Mouse (Mus musculus): ENCODE measurements around the gene Olfml1. TPM values are rescaled to one million over a fixed set of nuclear protein-coding genes. Genes with fewer than 3 reads are reported as not detected.

Gene Olfml1
- polyA plus RNA-seq (2014; fragmentation: Illumina TruSeq; extraction: RNeasy Lipid Tissue Mini Kit (QIAGEN cat#74804); ENCODE audit: low read depth, low replicate concordance) = 9.5 TPM

GRCm38 (mm10) chr7:107567261-107567671, at the start of gene Olfml1:
Gene Olfml1, plus strand, starts transcription at chr7:107567446.

GRCm38 (mm10) chr7:107594857-107595402, 27.7 kb downstream of the Olfml1 start, which contains the start of gene Ppfibp2:
Gene Ppfibp2, plus strand, starts transcription at chr7:107595207.

GRCm38 (mm10) chr7:107625061-107625460, 57.8 kb downstream of the Olfml1 start, which contains the start of gene 5330417H12Rik:
Gene 5330417H12Rik, minus strand, starts transcription at chr7:107625161.

Other genes starting within 250 kb of the Olfml1 start
- gene Syt9, start 196.7 kb upstream of the Olfml1 start, polyA plus RNA-seq (2014; fragmentation: Illumina TruSeq; extraction: RNeasy Lipid Tissue Mini Kit (QIAGEN cat#74804); ENCODE audit: low read depth, low replicate concordance) = 3.0 TPM
- gene Ppfibp2, start 27.8 kb downstream of the Olfml1 start, polyA plus RNA-seq (2014; fragmentation: Illumina TruSeq; extraction: RNeasy Lipid Tissue Mini Kit (QIAGEN cat#74804); ENCODE audit: low read depth, low replicate concordance) = 4.5 TPM
- not detected for gene 5330417H12Rik, start 57.7 kb downstream of the Olfml1 start, polyA plus RNA-seq (2014; fragmentation: Illumina TruSeq; extraction: RNeasy Lipid Tissue Mini Kit (QIAGEN cat#74804); ENCODE audit: low read depth, low replicate concordance)
- not detected for gene Cyb5r2, start 190.6 kb downstream of the Olfml1 start, polyA plus RNA-seq (2014; fragmentation: Illumina TruSeq; extraction: RNeasy Lipid Tissue Mini Kit (QIAGEN cat#74804); ENCODE audit: low read depth, low replicate concordance)
- gene Ovch2, start 233.8 kb downstream of the Olfml1 start, polyA plus RNA-seq (2014; fragmentation: Illumina TruSeq; extraction: RNeasy Lipid Tissue Mini Kit (QIAGEN cat#74804); ENCODE audit: low read depth, low replicate concordance) = not detected
- not detected for gene Olfr467, start 244.8 kb downstream of the Olfml1 start, polyA plus RNA-seq (2014; fragmentation: Illumina TruSeq; extraction: RNeasy Lipid Tissue Mini Kit (QIAGEN cat#74804); ENCODE audit: low read depth, low replicate concordance)

All from adrenal gland, adult 10 weeks (tissue).